Mouse (Mus musculus): ENCODE measurements around the gene Mettl23.
"Not testable (repeated sequence)": the region's sequence is repeated elsewhere in the genome, so short reads cannot be mapped to it uniquely, and the experiment has no call there.

The Mettl23 gene

GRCm38 (mm10) chr11:116848086-116848876, 5.2 kb downstream of the Mettl23 start:
- DNase-seq: no peak

- not testable (repeated sequence) for DNase-seq
Observed at GRCm38 (mm10) chr11:116848877-116849178, 5.8 kb downstream of the Mettl23 start.

- DNase-seq: no peak
Observed at GRCm38 (mm10) chr11:116849587-116849986, 6.5 kb downstream of the Mettl23 start.

- DNase-seq: no peak
Observed at GRCm38 (mm10) chr11:116850085-116850484, 7.0 kb downstream of the Mettl23 start.

- DNase-seq: no peak
Observed at GRCm38 (mm10) chr11:116850833-116851477, 7.9 kb downstream of the Mettl23 start.

GRCm38 (mm10) chr11:116851576-116852290, 8.7 kb downstream of the Mettl23 start:
- DNase-seq: no peak

- peak; percentile 89 for DNase-seq
Observed at GRCm38 (mm10) chr11:116852291-116852890, 9.3 kb downstream of the Mettl23 start, which contains the start of gene Mfsd11. Mfsd11 (plus strand) TSS chr11:116852440.

- DNase-seq: peak; percentile 97
Observed at GRCm38 (mm10) chr11:116852891-116853511, 9.9 kb downstream of the Mettl23 start, which contains the start of gene Srsf2. Srsf2 (minus strand) TSS chr11:116853094.

- DNase-seq: peak; percentile 98
Observed at GRCm38 (mm10) chr11:116853512-116853928, 10.4 kb downstream of the Mettl23 start.

- DNase-seq: no peak
Observed at GRCm38 (mm10) chr11:116854279-116854678, 11.2 kb downstream of the Mettl23 start.

GRCm38 (mm10) chr11:116857183-116857850, 14.2 kb downstream of the Mettl23 start:
- DNase-seq: no peak

- no peak for DNase-seq
Observed at GRCm38 (mm10) chr11:116864444-116864843, 21.4 kb downstream of the Mettl23 start.

- no peak for DNase-seq
Observed at GRCm38 (mm10) chr11:116865945-116866585, 23.0 kb downstream of the Mettl23 start.

- DNase-seq: no peak
Observed at GRCm38 (mm10) chr11:116868129-116868528, 25.1 kb downstream of the Mettl23 start.

- no peak for DNase-seq
Observed at GRCm38 (mm10) chr11:116869223-116869622, 26.1 kb downstream of the Mettl23 start.

- no peak for DNase-seq
Observed at GRCm38 (mm10) chr11:116869641-116870040, 26.6 kb downstream of the Mettl23 start.

- DNase-seq: no peak
Observed at GRCm38 (mm10) chr11:116871538-116871937, 28.5 kb downstream of the Mettl23 start.

GRCm38 (mm10) chr11:116873987-116874386, 30.9 kb downstream of the Mettl23 start:
- DNase-seq: no peak

- no peak for DNase-seq
Observed at GRCm38 (mm10) chr11:116878454-116878853, 35.4 kb downstream of the Mettl23 start.

- DNase-seq: no peak
Observed at GRCm38 (mm10) chr11:116880839-116881238, 37.8 kb downstream of the Mettl23 start.

- no peak for DNase-seq
Observed at GRCm38 (mm10) chr11:116881440-116881839, 38.4 kb downstream of the Mettl23 start.

GRCm38 (mm10) chr11:116882446-116882845, 39.4 kb downstream of the Mettl23 start:
- DNase-seq: no peak
